Mouse (Mus musculus) thymus, adult 2 months (tissue): Measurements from ENCODE around the gene Lman2.

Experiments used
- CTCF ChIP-seq: fragments of 200-500 bp; IDR thresholded peaks from 2 replicates; pipeline ENCODE4 v1.5.1; 2012; ENCODE audit warnings: mild to moderate bottlenecking, control low read depth, low read length, moderate library complexity, borderline replicate concordance; ENCODE audit not compliant: control insufficient read depth, poor library complexity, insufficient read depth; ENCODE audit errors: extremely low read depth
- POLR2A ChIP-seq: fragments of 200-500 bp; IDR thresholded peaks from 2 replicates; pipeline ENCODE4 v1.6.1; 2012; ENCODE audit warnings: mild to moderate bottlenecking, low read length, control low read depth, moderate library complexity; ENCODE audit not compliant: control insufficient read depth, poor library complexity, insufficient read depth; ENCODE audit errors: extremely low read depth

DNA sequence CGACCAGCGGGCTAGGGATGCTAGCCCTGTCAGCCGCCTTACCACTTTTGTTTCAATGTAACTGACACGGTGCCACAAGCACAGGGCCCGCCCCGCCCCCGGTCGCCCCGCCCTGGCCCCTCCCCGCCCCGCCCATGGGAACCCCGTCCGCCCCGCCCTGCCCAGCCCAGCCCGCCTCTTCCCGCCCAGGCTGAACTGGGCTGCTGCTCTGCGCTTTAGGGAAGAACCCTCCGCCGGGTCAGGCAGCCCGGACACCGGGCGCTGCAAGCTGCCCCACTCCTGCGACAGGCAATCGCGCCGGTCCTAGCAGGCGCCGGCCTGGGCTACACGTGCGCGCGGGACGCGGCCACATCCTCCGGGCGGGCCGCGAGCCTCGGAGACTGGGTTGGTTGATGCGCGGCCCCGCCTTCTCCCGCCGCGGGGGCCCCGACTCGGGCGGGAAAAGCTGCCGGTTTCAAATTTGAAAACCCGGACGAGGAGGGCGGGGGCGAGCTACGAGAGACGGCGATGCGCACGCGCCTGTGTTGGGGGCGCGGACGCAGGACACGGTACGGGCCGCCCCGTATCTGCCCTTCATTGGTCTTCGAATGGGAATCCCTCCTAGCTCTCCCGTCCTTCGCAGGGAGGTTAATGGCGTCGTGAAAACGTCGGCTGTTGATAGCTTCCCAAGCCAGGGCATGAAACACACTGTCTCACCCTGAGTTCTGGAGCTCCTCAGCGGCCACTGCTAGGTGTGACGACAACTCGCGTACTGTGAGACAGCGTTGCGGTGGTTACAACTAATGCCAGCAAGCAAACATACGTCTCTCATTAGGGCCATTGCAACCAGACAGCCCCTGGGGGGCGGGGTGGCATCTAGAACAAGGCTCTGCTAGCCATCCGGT lies 32.7 kb downstream of the Lman2 start, which contains the start of gene Mxd3:
- TF ChIP-seq CTCF (no peak), POLR2A (0 out of 2 replicates have a peak, but pooled peaks have one; percentile 19)
